Comparison of ENCODE assay signal across 8 mouse cellular contexts in the genomic region with DNA sequence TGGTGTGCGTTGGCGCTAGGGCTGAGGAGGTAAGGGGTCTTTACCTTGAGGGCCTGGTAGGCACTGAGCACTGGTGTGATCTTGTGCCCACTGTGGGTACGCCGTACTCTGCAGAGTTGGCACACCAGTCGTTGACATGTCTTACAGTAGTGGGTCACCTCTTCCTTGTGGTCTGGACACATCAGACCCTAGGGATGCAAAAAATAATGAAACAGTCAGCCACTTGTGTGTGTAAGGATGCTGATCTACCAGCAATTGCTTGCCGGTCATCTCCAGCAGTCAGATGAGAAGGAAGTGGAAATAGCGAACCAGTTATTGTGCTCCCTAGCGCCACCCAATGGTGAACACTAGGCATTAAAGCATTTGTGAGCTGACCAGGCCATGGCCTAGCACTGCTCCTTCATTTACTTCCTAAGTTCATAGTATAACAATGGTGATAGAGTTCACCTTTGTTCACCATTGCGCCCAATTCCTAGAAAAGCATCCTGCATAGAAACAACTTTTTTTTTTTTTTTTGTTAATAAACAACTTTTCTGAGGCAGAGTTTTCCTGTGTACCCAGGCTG. TPM values are rescaled to one million over a fixed set of nuclear protein-coding genes. Genes with fewer than 3 reads are reported as not detected.
A peak's percentile ranks its signal among the peaks of the same experiment; 100 is the strongest.
DNase-seq lines count a peak whose midpoint lies in the region; ATAC-seq and TF ChIP-seq lines count a peak whose summit lies in the region.

No protein-coding gene starts in this region.

- H3K27me3 ChIP-seq in forebrain, postnatal 0 days (ENCODE audit: insufficient read depth, low read length) = no peaks in the 10 kb centered on the region
- H3K27me3 ChIP-seq in forebrain, embryonic 14.5 days (replicated peaks; ENCODE audit: control insufficient read depth, insufficient read depth, low read length) = no peaks in the 10 kb centered on the region

- H3K9ac ChIP-seq in forebrain, postnatal 0 days = no peak overlapping the region
- no peak overlapping the region for H3K9ac ChIP-seq in forebrain, embryonic 14.5 days (ENCODE audit: low read length)

- peak; percentile 63 for DNase-seq in forebrain, postnatal 0 days
- DNase-seq in forebrain, embryonic 14.5 days (ENCODE audit: low spot score) = no peak
- DNase-seq in right cerebral cortex, adult 2 months (ENCODE audit: low spot score in 2 of 2) = peak; percentile 63 to 72
- DNase-seq in right cerebral cortex, adult 18-20 months = no peak
- DNase-seq in cerebellum, adult 9-11 months = peak; percentile 75
- DNase-seq in kidney, postnatal 10 days = peak; percentile 77
- peak; percentile 76 to 82 for DNase-seq in natural killer cell, adult 2 months (ENCODE audit: low spot score in 2 of 2)
- DNase-seq in layer of hippocampus, adult 8-10 months (ENCODE audit: low spot score in 2 of 2) = no peak

- WGBS in forebrain, postnatal 0 days = 69% methylated on average over 9 of the region's 9 CpGs
- WGBS in forebrain, embryonic 14.5 days = 70% methylated on average over 9 of the region's 9 CpGs

- H3K4me3 ChIP-seq in forebrain, postnatal 0 days (ENCODE audit: low read depth, low read length) = no peak overlapping the region
- H3K4me3 ChIP-seq in forebrain, embryonic 14.5 days (ENCODE audit: low read depth, low read length) = no peak overlapping the region

- H3K36me3 ChIP-seq in forebrain, postnatal 0 days (ENCODE audit: insufficient read depth) = peaks cover 51% of the 10 kb centered on the region
- peaks cover 54% of the 10 kb centered on the region for H3K36me3 ChIP-seq in forebrain, embryonic 14.5 days (ENCODE audit: control insufficient read depth, insufficient read depth, low read length)

- TF ChIP-seq CTCF in forebrain, postnatal 0 days (IDR thresholded peaks at IDR 0.05; ENCODE audit: low read depth) = peak; percentile 81

- no peaks in the 10 kb centered on the region for H3K4me1 ChIP-seq in forebrain, postnatal 0 days (ENCODE audit: insufficient read depth)
- peaks cover 12% of the 10 kb centered on the region for H3K4me1 ChIP-seq in forebrain, embryonic 14.5 days (ENCODE audit: control insufficient read depth, insufficient read depth, low read length)

- H3K27ac ChIP-seq in forebrain, postnatal 0 days (ENCODE audit: low read depth, low read length) = no peak overlapping the region
- no peak overlapping the region for H3K27ac ChIP-seq in forebrain, embryonic 14.5 days (ENCODE audit: low read depth, low read length)

- no peak for ATAC-seq in forebrain, postnatal 0 days
- no peak for ATAC-seq in forebrain, embryonic 14.5 days

- H3K4me2 ChIP-seq in forebrain, postnatal 0 days (ENCODE audit: low read depth) = 0 out of 2 replicates have a peak overlapping the region, but pooled peaks have one; percentile 89
- H3K4me2 ChIP-seq in forebrain, embryonic 14.5 days (ENCODE audit: low read length) = no peak overlapping the region

- no peaks in the 10 kb centered on the region for H3K9me3 ChIP-seq in forebrain, postnatal 0 days (ENCODE audit: low read length)
- H3K9me3 ChIP-seq in forebrain, embryonic 14.5 days (replicated peaks; ENCODE audit: control insufficient read depth, low read length) = no peaks in the 10 kb centered on the region

RNA-seq across cellular contexts. Expression of gene Krtcap2, which starts 3.4 kb away (rescaled TPM):
- total RNA-seq in forebrain, postnatal 0 days (2014; rRNA removed) = 67.0 and 68.1 TPM in 2 replicates
- 221 and 244 TPM in 2 replicates for polyA plus RNA-seq in forebrain, postnatal 0 days (2015; fragmentation: Nextera tagmentation; extraction: Ambion mirVana)
- 197 and 234 TPM in 2 replicates for polyA plus RNA-seq in forebrain, embryonic 14.5 days (2014; fragmentation: Nextera tagmentation; extraction: Ambion mirVana)
- total RNA-seq in layer of hippocampus, adult 8-10 months (2022) = 10 to 100 TPM; 73.9 to 82.9 (median 79.4) TPM

RNA-seq across cellular contexts. Expression of gene Trim46, which starts 3.7 kb away (rescaled TPM):
- total RNA-seq in forebrain, postnatal 0 days (2014; rRNA removed) = 83.0 and 98.3 TPM in 2 replicates
- polyA plus RNA-seq in forebrain, postnatal 0 days (2015; fragmentation: Nextera tagmentation; extraction: Ambion mirVana) = 56.0 and 63.5 TPM in 2 replicates
- 34.0 and 50.3 TPM in 2 replicates for polyA plus RNA-seq in forebrain, embryonic 14.5 days (2014; fragmentation: Nextera tagmentation; extraction: Ambion mirVana)
- total RNA-seq in layer of hippocampus, adult 8-10 months (2022) = 10 to 100 TPM; 74.0 to 89.3 (median 80.2) TPM

RNA-seq across cellular contexts. Expression of gene Muc1, which starts 13.6 kb away (rescaled TPM):
- 1.3 and 1.6 TPM in 2 replicates for total RNA-seq in forebrain, postnatal 0 days (2014; rRNA removed)
- polyA plus RNA-seq in forebrain, postnatal 0 days (2015; fragmentation: Nextera tagmentation; extraction: Ambion mirVana) = 0.27 and 0.35 TPM in 2 replicates
- 1.2 and 1.9 TPM in 2 replicates for polyA plus RNA-seq in forebrain, embryonic 14.5 days (2014; fragmentation: Nextera tagmentation; extraction: Ambion mirVana)
- total RNA-seq in layer of hippocampus, adult 8-10 months (2022) = 1 to 10 TPM in 2 of 4 experiments, under 1 TPM in 2; 0.37 to 1.7 (median 1.2) TPM

RNA-seq across cellular contexts. Expression of gene Mtx1, which starts 15.5 kb away (rescaled TPM):
- 142 and 167 TPM in 2 replicates for total RNA-seq in forebrain, postnatal 0 days (2014; rRNA removed)
- polyA plus RNA-seq in forebrain, postnatal 0 days (2015; fragmentation: Nextera tagmentation; extraction: Ambion mirVana) = 199 and 212 TPM in 2 replicates
- polyA plus RNA-seq in forebrain, embryonic 14.5 days (2014; fragmentation: Nextera tagmentation; extraction: Ambion mirVana) = 156 and 182 TPM in 2 replicates
- 10 to 100 TPM; 85.4 to 96.0 (median 94.4) TPM for total RNA-seq in layer of hippocampus, adult 8-10 months (2022)

RNA-seq across cellular contexts. Expression of gene Dpm3, which starts 16.7 kb away (rescaled TPM):
- total RNA-seq in forebrain, postnatal 0 days (2014; rRNA removed) = 66.7 and 160 TPM in 2 replicates
- polyA plus RNA-seq in forebrain, postnatal 0 days (2015; fragmentation: Nextera tagmentation; extraction: Ambion mirVana) = 74.9 and 96.8 TPM in 2 replicates
- polyA plus RNA-seq in forebrain, embryonic 14.5 days (2014; fragmentation: Nextera tagmentation; extraction: Ambion mirVana) = 91.5 and 112 TPM in 2 replicates
- 10 to 100 TPM; 44.2 to 67.3 (median 61.7) TPM for total RNA-seq in layer of hippocampus, adult 8-10 months (2022)

Comparison
In these comparisons a context has a peak if more than half of its experiments do, and no peak if none do; other contexts are left out.
1. DNase-seq: peak in forebrain, postnatal 0 days (single experiment), right cerebral cortex, adult 2 months (2 of 2), cerebellum, adult 9-11 months (single experiment), kidney, postnatal 10 days (single experiment) and natural killer cell, adult 2 months (2 of 2); none in forebrain, embryonic 14.5 days (single experiment), right cerebral cortex, adult 18-20 months (single experiment) and layer of hippocampus, adult 8-10 months (0 of 2).